Mouse (Mus musculus): ENCODE data around the gene Extl1. TPM values are rescaled to one million over a fixed set of nuclear protein-coding genes. Genes with fewer than 3 reads are reported as not detected.
"Not testable (repeated sequence)": the region's sequence is repeated elsewhere in the genome, so short reads cannot be mapped to it uniquely, and the experiment has no call there.

Gene Extl1
- total RNA-seq, 2 experiments from 2014 or later = 3.9 to 4.1 TPM

- no peak for DNase-seq
- intact Hi-C loops (cut with DNase I) = no loop called here
Measured at GRCm38 (mm10) chr4:134352261-134352707, 31.4 kb downstream of the Extl1 start.

GRCm38 (mm10) chr4:134351329-134352260 is 32.1 kb downstream of the Extl1 start:
- intact Hi-C loops (cut with DNase I) = no loop called here
- DNase-seq = no peak

- no peak for DNase-seq
- intact Hi-C loops (cut with DNase I) = no loop called here
Measured at GRCm38 (mm10) chr4:134350641-134351040, 33.0 kb downstream of the Extl1 start.

- intact Hi-C loops (cut with DNase I) = no loop called here
Measured at GRCm38 (mm10) chr4:134349829-134350228, 33.8 kb downstream of the Extl1 start.

GRCm38 (mm10) chr4:134348545-134348944 is 35.1 kb downstream of the Extl1 start:
- intact Hi-C loops (cut with DNase I) = no loop called here
- no peak for DNase-seq

More at GRCm38 (mm10) chr4:134349829-134350228, 33.8 kb downstream of the Extl1 start:
- DNase-seq = no peak

- DNase-seq = no peak
- intact Hi-C loops (cut with DNase I) = no loop called here
Measured at GRCm38 (mm10) chr4:134348078-134348477, 35.6 kb downstream of the Extl1 start.

- DNase-seq = no peak
- intact Hi-C loops (cut with DNase I) = no loop called here
Measured at GRCm38 (mm10) chr4:134345802-134346201, 37.8 kb downstream of the Extl1 start.

- intact Hi-C loops (cut with DNase I) = no loop called here
- no peak for DNase-seq
Measured at GRCm38 (mm10) chr4:134344620-134345019, 39.0 kb downstream of the Extl1 start.

GRCm38 (mm10) chr4:134343071-134344031 is 40.3 kb downstream of the Extl1 start, which contains the start of gene Slc30a2:
Slc30a2 (plus strand) TSS chr4:134343181.
- intact Hi-C loops (cut with DNase I) = no loop called here
- no peak for DNase-seq

- DNase-seq = no peak
- intact Hi-C loops (cut with DNase I) = no loop called here
Measured at GRCm38 (mm10) chr4:134342213-134342779, 41.4 kb downstream of the Extl1 start.

- DNase-seq; intact Hi-C loops (cut with DNase I): not testable (repeated sequence)
Measured at GRCm38 (mm10) chr4:134341231-134341630, 42.4 kb downstream of the Extl1 start.

- DNase-seq = no peak
- intact Hi-C loops (cut with DNase I) = no loop called here
Measured at GRCm38 (mm10) chr4:134330281-134330680, 53.4 kb downstream of the Extl1 start.

GRCm38 (mm10) chr4:134328832-134329231 is 54.8 kb downstream of the Extl1 start:
- intact Hi-C loops (cut with DNase I) = no loop called here
- no peak for DNase-seq

GRCm38 (mm10) chr4:134328151-134328550 is 55.5 kb downstream of the Extl1 start:
- intact Hi-C loops (cut with DNase I) = no loop called here

GRCm38 (mm10) chr4:134326859-134327530 is 56.7 kb downstream of the Extl1 start:
- no peak for DNase-seq
- intact Hi-C loops (cut with DNase I) = no loop called here

More at GRCm38 (mm10) chr4:134328151-134328550, 55.5 kb downstream of the Extl1 start:
- DNase-seq = no peak

- intact Hi-C loops (cut with DNase I) = no loop called here
Measured at GRCm38 (mm10) chr4:134324655-134325054, 59.0 kb downstream of the Extl1 start.

GRCm38 (mm10) chr4:134321524-134321923 is 62.1 kb downstream of the Extl1 start:
- DNase-seq = no peak
- intact Hi-C loops (cut with DNase I) = no loop called here

More at GRCm38 (mm10) chr4:134324655-134325054, 59.0 kb downstream of the Extl1 start:
- no peak for DNase-seq

- intact Hi-C loops (cut with DNase I) = no loop called here
- DNase-seq = no peak
Measured at GRCm38 (mm10) chr4:134319674-134320073, 64.0 kb downstream of the Extl1 start.

GRCm38 (mm10) chr4:134319074-134319473 is 64.6 kb downstream of the Extl1 start:
- no peak for DNase-seq
- intact Hi-C loops (cut with DNase I) = no loop called here

- intact Hi-C loops (cut with DNase I) = no loop called here
- no peak for DNase-seq
Measured at GRCm38 (mm10) chr4:134316390-134316789, 67.3 kb downstream of the Extl1 start.
